Mouse (Mus musculus) left cerebral cortex, adult 9 months (tissue): ENCODE results near the gene Morn4.

Experiments
- DNase-seq, 2 experiments: peaks; one replicate each; pipeline ENCODE4 v3.0.0; 2022; ENCODE audit warnings: low spot score in 2 of 2

Morn4 gene

DNA sequence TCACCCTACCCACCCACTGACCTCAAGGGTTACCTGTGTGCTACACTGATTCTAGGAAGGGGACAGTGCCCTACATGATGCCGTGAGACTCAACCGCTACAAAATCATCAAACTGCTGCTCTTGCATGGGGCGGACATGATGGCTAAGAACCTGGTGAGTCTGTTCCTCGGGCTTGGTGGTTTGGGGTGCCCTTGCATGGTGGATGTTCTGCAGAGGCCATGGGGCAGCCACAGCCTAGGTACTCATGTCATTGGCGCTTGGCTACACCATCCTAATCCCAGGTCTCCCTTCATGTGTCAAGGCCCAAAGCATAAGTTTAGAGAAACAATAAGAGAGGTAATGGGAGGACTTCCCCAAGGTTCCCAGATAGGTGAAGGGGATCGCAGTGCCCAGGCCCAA lies 42.2 kb downstream of the Morn4 start:
- DNase-seq = no peak

DNA sequence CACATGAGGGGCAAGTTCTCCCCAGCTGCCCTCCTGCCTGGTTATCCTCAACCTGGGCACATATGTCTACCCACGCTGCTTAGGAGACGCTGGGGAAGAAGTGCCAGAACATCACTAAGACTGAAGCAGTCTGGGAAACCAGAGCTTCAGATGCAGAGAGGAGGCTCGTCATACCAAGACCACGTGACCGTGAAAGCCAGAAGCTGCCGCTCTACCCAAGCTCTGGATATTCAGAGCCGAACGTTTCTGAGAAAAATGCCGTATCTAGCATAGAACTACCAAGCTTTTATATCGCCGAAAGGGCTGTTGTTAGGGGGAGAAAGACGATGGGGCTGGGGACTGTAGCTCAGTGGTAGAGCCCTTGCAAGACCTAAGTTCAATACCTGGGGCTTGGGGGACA lies 47.8 kb downstream of the Morn4 start:
- DNase-seq = no peak

DNA sequence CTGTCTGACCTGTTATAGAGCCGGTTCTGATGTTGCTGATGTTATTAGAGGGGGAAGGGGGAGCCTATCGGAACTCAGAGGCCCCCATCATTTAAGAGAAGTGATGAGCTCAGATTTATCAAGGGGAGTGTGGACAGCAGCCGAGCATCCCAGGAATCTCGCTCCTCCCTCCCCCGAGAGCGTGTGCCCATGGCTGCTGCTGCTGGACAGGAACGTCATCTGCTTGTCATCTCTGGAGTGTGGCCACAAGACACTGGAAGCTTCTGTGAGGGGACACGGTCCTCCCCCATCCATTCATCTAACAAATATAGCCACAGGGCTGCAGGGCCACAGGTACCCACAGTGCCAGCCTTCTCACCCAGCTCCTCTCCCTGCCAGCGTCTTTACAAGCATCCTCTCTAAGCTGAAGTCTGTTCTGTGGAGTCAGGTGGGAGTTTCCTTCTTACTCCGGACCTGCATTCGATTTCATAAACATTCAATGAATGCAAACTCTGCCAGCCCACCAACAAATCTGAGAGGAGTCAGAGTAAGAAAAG lies 48.9 kb downstream of the Morn4 start:
- DNase-seq = no peak

DNA sequence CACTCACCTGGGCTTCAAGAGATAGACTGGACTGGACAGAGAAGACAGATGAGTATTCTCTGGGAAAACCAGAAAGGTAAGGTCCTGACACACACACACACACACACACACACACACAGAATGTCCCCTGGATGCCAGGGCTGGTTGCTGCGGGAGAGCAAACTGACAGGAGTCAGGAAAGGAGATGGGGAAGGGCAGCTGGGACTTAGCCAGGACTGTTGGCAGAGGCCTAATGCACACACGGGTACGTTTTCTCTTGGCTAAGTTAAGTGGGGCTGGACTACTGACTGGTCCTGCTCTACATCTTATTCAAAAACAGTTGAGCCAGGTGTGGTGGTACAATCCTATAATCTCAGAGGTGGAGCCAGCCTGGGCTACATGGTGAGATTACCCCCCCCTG lies 49.8 kb downstream of the Morn4 start:
- DNase-seq = no peak

DNA sequence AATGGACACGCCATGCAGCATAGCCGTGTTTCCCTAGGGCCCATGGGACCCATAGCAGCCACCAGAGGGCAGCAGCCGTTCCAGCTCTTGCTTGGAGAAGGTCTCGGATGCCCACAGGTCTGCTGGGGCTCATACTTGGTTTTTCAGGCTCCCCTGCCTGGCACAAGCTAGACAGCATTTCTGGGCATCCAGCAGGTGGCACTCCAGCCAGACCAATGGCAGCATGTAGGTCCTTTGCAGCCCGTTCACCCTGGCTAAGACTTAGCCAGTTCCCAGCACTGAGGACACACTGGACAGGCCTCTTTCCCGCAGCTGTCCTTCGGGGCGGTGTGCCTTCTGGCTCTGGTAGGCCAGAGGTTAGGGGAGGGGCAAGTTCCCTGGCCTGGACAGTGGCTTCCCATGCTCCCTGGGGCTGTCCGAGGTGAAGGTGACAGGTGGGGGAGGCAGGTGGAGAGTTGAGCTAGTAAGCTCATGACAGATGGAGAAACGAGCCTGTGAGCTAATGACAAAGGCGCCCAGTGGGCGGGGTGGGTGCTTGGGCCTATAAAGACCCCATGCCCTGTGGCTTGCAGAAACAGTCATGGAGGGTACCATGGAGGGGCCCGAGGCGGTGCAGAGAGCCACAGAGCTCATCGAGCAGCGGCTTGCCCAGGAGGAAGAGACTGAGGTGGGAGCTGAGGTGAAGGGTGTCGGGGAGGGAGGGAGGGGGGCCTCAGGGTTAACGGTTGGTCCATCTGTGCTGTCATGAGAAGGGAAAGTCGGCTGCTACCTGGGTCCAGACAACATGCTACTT lies 50.5 kb downstream of the Morn4 start, which contains the start of gene Ankrd2:
TSS of gene Ankrd2 (plus strand) at position 545 of the 793 bp plus-strand sequence.
- DNase-seq = peak; percentile 50 to 86

DNA sequence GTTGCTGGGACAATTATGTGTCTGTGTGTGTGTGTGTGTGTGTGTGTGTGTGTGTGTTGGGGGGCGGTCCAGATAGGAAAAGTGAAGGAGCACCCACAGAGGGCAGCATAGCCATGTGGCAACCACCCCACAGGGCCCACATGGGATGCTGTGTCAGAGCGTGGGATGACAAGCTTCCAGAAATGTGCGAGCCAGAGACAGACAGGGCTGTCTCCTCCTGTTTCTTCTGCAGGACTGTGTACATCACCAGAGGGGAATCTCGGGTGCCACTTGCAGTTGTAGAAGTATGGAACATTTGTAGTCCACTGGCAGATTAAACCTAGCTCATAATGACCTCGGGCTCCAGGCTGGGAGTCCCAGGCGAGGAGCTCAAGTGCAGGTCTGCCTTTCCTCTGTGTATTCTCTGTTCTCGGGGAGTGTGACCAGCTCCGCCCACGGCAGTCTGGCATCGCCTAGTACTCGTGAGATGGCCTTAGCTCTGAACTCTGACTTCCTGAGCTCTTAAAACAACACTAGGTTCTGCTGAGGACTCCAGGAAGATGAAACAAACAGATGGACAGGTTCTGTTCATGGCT lies 51.2 kb downstream of the Morn4 start:
- DNase-seq = peak in 1 of 2 experiments; percentile 14

- DNase-seq = no peak
Measured at GRCm38 (mm10) chr19:42034146-42034775, 51.9 kb downstream of the Morn4 start.

- DNase-seq = no peak
Measured at GRCm38 (mm10) chr19:42033611-42034010, 52.5 kb downstream of the Morn4 start.

DNA sequence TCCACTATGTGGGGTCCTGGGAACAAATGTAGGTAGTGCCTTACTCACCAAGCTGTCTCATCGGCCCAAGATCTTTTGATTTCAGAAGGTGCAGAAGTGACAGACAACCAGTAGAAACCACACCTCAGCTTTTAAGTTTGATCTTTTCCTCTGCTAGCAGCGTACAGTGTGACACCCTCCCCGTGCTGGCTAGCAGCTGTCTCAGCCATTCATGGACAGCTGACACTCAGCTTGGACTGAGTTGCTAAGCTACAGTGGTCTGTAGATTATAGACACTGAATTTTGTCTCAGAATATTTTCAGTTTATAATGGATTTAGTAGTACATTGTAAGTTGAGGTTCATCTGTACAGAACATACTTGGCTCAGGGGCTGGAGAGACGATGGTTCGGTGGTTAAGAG lies 55.0 kb downstream of the Morn4 start:
- no peak for DNase-seq

DNA sequence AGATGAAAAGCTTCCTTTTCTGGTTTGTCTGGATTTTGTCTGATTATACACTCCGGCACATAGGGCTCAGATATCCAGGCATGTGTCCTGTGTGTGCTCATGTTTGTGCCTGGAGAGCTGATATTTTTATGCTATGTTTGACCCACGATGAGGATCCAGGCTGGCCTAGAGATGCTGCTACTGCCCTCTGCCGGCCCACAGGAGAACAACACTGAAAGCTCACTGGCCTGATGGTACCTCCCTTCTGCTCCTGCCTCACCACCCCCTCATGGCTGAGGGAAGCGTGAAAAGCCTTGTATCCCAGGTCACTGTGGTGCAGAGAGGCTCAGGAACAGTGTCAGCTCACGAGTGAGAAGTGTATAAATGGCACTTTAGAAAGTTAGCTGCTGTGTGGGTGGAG lies 60.0 kb downstream of the Morn4 start:
- peak; percentile 45 to 89 for DNase-seq
